Mouse (Mus musculus) retina, embryonic 14.5 days (tissue): ENCODE measurements around the gene Lactbl1.
A peak's percentile ranks its signal among the peaks of the same experiment; 100 is the strongest.

Source experiments
- DNase-seq: peaks from one replicate; pipeline ENCODE4 v3.0.0-alpha.2; 2015; ENCODE audit warnings: low spot score

Gene Lactbl1

GRCm38 (mm10) chr4:136622388-136622787 lies at the start of gene Lactbl1:
Gene Lactbl1 (plus strand): TSS chr4:136622621.
- no peak for DNase-seq

DNA sequence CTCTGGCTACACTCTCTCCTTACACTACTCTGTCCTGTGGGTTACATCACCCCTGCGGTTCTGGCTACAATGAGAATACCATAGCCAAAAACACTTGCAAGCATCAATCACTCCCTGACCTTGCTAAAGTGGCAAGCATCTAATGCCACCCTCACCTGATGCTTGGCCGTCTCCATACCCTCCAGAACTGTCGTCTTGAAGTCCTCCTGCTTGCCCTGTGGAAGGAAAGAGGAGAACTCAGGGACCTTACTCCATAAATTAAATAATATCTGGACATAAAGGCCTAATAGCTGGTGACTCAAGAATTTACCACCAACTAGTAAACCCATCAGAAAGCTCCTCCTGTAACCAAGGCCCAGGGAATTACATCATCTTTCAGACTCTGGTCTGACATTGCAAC lies 40.5 kb upstream of the Lactbl1 start:
- DNase-seq: no peak

GRCm38 (mm10) chr4:136587221-136587827 lies 35.1 kb upstream of the Lactbl1 start:
- DNase-seq: no peak

DNA sequence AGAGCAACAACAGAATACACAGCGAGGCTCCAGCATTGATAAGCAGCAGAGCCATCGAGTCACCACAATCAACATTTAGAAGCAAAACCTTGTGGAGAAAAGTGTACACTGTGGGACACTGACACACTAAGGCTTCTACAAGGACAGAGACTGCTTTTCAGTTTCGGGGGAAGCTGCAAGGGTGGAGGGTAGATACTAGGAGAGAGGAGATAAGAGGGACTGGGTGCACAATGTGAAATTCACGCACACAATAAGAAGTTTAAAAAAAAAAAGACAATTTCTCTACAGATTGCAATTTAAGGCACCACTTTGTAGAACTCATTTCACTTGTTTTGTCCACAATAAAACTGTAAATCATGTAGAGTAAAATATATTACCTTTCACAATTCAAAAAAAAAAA lies 34.4 kb upstream of the Lactbl1 start:
- DNase-seq: no peak

DNA sequence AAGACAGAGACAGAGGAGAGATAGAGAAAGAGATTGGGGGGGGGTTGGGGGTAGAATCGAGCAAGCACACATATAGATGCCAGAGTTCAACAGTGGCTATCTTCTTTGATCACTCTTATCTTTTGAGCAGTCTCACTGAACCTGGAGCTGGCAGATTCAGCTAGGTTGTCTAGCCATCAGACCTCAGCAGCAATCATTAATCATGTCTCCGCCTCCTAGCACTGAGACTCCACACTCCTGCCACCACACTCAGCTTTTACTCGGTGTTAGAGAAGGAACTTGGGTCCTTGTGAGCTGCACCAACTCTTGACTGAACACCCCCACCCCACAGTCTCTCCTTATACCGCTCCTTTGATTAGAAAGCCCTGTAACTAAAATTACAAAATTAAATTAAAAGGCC lies 30.3 kb upstream of the Lactbl1 start:
- DNase-seq: no peak

DNA sequence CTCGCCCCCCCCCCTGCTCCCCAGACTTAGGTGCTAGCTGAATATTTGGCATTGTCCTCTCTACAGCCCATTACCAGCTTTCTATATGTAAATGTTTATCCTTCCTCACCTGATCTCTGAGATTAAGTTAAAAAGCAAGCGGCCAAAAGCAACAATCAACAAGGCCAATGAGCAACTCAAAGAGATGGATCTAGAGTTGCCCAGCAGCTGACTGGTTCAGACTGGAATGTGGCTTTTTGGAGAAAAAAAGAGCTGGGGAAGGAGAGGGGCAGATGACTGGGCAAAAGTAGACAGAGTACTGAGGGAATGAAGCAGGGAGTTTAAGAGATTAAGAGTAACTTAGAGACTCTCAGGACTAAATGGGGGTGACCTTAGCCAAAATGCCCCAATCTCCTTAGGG lies 28.4 kb upstream of the Lactbl1 start:
- DNase-seq: no peak

GRCm38 (mm10) chr4:136595221-136595620 lies 27.2 kb upstream of the Lactbl1 start:
- no peak for DNase-seq

GRCm38 (mm10) chr4:136598268-136598876 lies 24.0 kb upstream of the Lactbl1 start:
- no peak for DNase-seq

DNA sequence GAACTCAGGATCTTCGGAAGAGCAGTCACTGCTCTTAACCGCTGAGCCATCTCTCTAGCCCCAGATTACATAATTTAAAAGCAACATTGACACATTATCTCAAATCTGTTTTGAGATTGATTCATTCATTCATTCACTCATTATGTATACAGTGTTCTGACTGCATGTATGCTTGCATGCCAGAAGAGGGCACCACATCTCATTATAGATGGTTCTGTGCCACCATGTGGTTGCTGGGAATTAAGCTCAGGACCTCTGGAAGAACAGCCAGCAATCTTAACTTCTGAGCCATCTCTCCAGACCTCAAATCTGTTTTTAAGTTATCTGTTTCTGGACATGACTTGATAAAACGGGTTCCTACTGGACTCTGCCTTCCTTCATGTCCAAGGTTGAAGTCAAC lies 22.6 kb upstream of the Lactbl1 start:
- no peak for DNase-seq

- no peak for DNase-seq
These were observed 21.9 kb upstream of the Lactbl1 start for GRCm38 (mm10) chr4:136600536-136600935.

DNA sequence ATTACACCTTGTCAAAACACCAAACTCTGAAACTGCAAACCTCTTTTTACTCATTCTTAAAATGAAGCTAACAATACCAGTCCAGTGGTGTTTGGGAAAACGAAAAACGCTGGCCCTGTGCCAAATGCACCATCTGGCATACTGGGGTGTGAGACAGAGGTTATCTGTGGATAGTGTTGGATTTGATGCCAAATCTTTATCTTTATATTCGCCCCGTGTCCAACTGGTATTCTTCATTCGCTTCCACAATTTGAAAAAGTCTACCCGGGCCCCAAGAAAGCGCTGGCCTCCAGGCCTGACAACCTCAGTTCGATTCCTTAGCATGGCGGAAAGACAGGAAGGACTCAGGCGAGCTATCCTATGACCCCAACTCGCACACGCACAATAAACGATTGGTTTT lies 20.9 kb upstream of the Lactbl1 start:
- peak; percentile 54 for DNase-seq

DNA sequence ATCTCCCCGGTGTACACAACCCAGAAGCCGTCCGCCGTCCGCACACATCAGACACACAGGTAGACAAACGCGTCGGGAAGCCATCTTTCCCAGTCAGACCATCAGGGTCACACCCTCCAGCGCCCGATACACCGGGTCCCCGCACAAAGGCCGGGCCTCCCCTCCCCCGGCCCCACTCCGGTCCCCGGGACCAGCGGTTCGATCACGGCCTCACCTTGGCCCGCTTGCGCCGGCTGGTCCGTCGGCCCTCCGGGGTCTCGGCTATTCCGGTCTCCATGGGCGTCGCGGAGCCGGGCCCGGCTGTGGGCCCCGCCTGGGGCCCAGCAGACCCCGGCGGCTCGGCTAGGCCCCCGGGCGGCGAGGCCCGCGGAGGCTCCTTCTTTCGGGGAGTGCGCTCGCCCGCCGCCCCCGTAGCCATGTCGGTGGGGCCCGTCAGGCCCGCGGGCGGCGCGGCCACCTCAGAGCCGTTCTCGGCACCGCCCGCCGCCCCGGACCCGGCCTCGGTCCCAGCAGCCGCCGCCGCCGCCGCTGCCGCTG lies 20.3 kb upstream of the Lactbl1 start:
- peak; percentile 58 for DNase-seq

DNA sequence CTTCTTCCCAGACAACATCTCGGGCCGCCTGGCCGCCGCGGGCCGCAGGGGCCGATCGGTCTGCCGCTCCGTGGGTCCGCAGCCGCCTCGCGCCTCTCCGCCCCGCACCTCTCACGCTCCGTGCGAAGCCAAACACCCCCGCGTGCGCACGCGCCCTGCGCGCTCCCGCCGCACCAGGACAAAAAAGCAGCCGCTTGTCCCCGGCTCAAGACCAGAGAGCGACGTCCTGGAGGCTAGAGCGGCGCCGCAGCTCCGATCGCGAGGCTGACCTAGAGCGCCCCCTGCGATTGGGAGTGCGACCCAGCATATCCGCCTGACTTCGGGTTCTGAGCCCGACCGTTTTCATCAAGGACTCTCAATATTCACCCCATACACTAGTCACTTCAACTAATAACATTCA lies 19.9 kb upstream of the Lactbl1 start, which contains the start of gene Kdm1a:
Gene Kdm1a (minus strand): TSS at position 156 of the 400 bp plus-strand sequence.
- peak; percentile 96 for DNase-seq

GRCm38 (mm10) chr4:136605756-136606485 lies 16.5 kb upstream of the Lactbl1 start:
- no peak for DNase-seq

- no peak for DNase-seq
These were observed 12.0 kb upstream of the Lactbl1 start, which contains the start of gene Tex46 for GRCm38 (mm10) chr4:136610387-136610856. Gene Tex46 (plus strand): TSS chr4:136610437.

DNA sequence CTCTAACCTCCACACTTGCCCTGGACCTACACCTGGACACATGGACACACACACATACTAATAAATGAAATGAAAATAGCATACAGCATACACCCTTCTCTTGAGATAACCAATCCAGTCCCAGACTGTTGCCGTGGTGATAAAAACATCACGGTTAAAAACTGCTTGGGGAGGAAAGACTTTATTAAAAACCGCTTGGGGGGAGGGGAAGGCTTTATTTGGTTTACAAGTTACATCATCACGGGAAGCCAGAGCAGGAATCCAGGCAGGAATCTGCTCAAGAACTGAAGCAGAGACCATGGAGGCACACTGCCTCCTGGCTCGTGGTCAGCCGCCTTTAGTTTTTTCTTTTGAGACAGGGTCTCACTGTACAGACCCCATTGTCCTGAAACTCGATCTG lies 8.8 kb upstream of the Lactbl1 start:
- DNase-seq: no peak

DNA sequence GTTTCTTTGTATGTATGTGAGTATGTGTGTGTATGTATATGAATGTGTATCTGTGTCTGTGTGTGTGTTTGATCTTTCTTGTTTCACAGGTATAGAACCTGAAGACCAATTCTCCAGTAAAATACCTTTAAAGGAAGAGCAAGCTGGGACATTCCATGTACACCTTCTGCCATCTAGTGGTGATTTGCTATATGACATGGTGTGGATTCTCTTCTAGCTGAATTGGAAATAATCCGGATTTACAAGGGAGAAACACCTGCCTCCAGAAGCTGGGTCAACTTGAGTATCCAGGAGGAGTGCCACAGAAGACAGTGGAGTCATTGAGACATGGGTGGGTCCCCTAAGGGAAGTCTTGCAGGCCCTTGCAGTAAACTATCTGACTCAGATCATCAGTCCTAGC lies 1.1 kb upstream of the Lactbl1 start:
- DNase-seq: peak; percentile 92

DNA sequence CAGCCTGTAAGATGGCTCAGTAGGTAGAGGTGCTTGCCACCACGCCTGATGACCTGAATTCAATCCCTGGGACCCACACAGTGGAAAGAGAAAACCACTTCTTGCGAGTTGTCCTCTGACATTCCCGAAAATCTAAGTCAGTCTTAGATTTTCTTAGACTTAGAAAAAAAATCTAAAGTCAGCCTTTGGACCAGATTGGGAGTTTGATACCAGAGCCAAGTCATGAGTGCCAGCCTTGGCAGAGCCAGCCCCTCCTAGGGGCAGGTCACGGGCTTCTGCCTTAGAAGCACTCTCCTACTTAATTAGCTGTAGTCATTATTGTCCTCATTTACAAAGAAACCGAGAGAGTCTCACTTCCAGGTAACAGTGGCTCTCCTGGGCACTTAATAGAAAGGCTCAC lies 465 bp upstream of the Lactbl1 start:
- no peak for DNase-seq

DNA sequence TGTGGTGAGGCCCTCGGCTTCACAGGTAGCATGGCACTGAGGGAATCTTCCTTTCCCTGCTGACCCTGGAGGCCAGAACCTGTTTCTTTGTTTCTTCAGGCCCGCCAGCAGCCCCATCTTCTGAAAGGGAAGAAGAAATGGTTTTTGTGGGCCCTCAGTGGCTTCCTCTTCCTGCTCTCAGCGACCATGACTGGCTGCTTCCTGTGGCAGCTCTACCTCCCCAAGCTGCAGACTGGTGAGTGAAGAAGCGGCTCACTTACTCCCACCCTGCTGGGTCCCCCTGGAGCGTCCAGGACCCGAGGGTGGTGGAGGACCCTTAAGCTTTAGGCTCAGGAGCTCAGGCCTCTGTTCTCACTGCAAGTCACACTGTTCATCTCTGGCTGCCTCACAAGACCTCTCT lies 4.2 kb downstream of the Lactbl1 start:
- DNase-seq: no peak

- DNase-seq: no peak
These were observed 9.0 kb downstream of the Lactbl1 start for GRCm38 (mm10) chr4:136631237-136631994.

DNA sequence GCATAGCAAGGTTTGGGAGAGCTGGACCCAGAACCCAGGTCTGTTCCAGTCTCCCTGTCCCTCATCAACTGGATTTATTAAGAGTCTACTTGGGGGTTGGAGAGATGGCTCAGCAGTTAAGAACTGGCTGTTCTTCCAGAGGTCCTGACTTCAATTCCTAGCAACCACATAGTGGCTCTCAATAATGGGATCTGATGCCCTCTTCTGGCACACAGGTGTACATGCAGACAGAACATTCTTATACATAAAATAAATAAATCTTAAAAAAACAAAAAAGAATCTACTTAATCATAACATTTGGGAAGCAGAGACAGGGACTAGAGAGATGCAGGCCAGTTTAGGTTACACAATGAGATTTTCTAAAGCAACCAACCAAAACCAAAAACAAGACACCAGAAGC lies 13.6 kb downstream of the Lactbl1 start:
- no peak for DNase-seq

- no peak for DNase-seq
These were observed 14.1 kb downstream of the Lactbl1 start for GRCm38 (mm10) chr4:136636511-136636910.
